Mouse (Mus musculus) MEL (cell line): Measurements from ENCODE around the gene Fabp7. TPM values are rescaled to one million over a fixed set of nuclear protein-coding genes. Genes with fewer than 3 reads are reported as not detected.

Experiments
- DNase-seq: peaks from one replicate; pipeline ENCODE4 v3.0.0; 2011; ENCODE audit warnings: low read depth, low spot score
- H3K27ac ChIP-seq: 2 replicates; pipeline ENCODE4 v1.5.1; 2012; ENCODE audit warnings: low read depth, mild to moderate bottlenecking, control low read depth, low read length, moderate library complexity; ENCODE audit not compliant: control insufficient read depth
- H3K27me3 ChIP-seq, 2 experiments: fragments of 150-350 bp in 1 of 2; sonication (generic) in 1 of 2; 2 replicates each; pipeline ENCODE4 v1.6.1; 2012; ENCODE audit warnings: low read length in 2 of 2, mild to moderate bottlenecking in 2 of 2, improper control_type of control experiment in 1 of 2, moderate library complexity in 1 of 2; ENCODE audit not compliant: insufficient read depth in 2 of 2, control insufficient read depth in 1 of 2
- H3K36me3 ChIP-seq, 2 experiments: 2 replicates each; pipeline ENCODE4 v1.6.1; 2012 to 2014; ENCODE audit warnings: low read length in 2 of 2, improper control_type of control experiment in 1 of 2, inconsistent platforms in 1 of 2, mild to moderate bottlenecking in 1 of 2; ENCODE audit not compliant: insufficient read depth in 2 of 2, control insufficient read depth in 1 of 2
- H3K4me1 ChIP-seq, 2 experiments: fragments of 150-350 bp in 1 of 2; sonication (generic) in 1 of 2; 2 replicates each; pipeline ENCODE4 v1.6.1; 2012; ENCODE audit warnings: low read length in 2 of 2, improper control_type of control experiment in 1 of 2, mild to moderate bottlenecking in 1 of 2; ENCODE audit not compliant: insufficient read depth in 2 of 2, control insufficient read depth in 1 of 2
- H3K4me3 ChIP-seq, 2 experiments: fragments of 150-350 bp in 1 of 2; sonication (generic) in 1 of 2; 2 replicates each; pipeline ENCODE4 v1.5.1; 2012; ENCODE audit warnings: low read depth in 2 of 2, low read length in 2 of 2, mild to moderate bottlenecking in 2 of 2, moderate library complexity in 2 of 2, control low read depth in 1 of 2, improper control_type of control experiment in 1 of 2; ENCODE audit not compliant: control insufficient read depth in 1 of 2, insufficient read depth in 1 of 2
- H3K79me2 ChIP-seq: 2 replicates; pipeline ENCODE4 v1.6.1; 2012; ENCODE audit warnings: mild to moderate bottlenecking, low read length, moderate library complexity; ENCODE audit not compliant: control insufficient read depth, poor library complexity, insufficient read depth
- H3K9ac ChIP-seq: 2 replicates; pipeline ENCODE4 v1.6.1; 2012; ENCODE audit warnings: low read depth, mild to moderate bottlenecking, control low read depth, low read length, moderate library complexity; ENCODE audit not compliant: control insufficient read depth, poor library complexity, severe bottlenecking
- H3K9me3 ChIP-seq: fragments of 150-350 bp; sonication (generic); replicated peaks from 2 replicates; pipeline ENCODE4 v1.6.1; 2012; ENCODE audit warnings: mild to moderate bottlenecking, low read length, improper control_type of control experiment, moderate library complexity; ENCODE audit not compliant: insufficient read depth
- CHD1 ChIP-seq: IDR thresholded peaks from 2 replicates; pipeline ENCODE4 v1.6.1; 2012; ENCODE audit warnings: low read depth, mild to moderate bottlenecking, inconsistent platforms, low read length, improper control_type of control experiment
- CHD2 ChIP-seq: IDR thresholded peaks from 2 replicates; pipeline ENCODE4 v1.6.1; 2011; ENCODE audit warnings: low read length, improper control_type of control experiment
- E2F4 ChIP-seq: IDR thresholded peaks from 2 replicates; pipeline ENCODE4 v1.6.1; 2011; ENCODE audit warnings: low read depth, low read length, improper control_type of control experiment, borderline replicate concordance
- ELF1 ChIP-seq: IDR thresholded peaks from 2 replicates; pipeline ENCODE4 v1.6.1; 2014; ENCODE audit warnings: low read depth, mild to moderate bottlenecking, inconsistent platforms, low read length, improper control_type of control experiment, moderate library complexity
- EP300 ChIP-seq, 2 experiments: IDR thresholded peaks; 2 replicates each; pipeline ENCODE4 v1.6.1; 2011; ENCODE audit warnings: improper control_type of control experiment in 2 of 2, low read length in 2 of 2, low read depth in 1 of 2, mild to moderate bottlenecking in 1 of 2
- ETS1 ChIP-seq: IDR thresholded peaks from 2 replicates; pipeline ENCODE4 v1.6.1; 2012; ENCODE audit warnings: low read depth, mild to moderate bottlenecking, inconsistent platforms, low read length, improper control_type of control experiment, moderate library complexity
- GABPA ChIP-seq: IDR thresholded peaks from 2 replicates; pipeline ENCODE4 v1.6.1; 2012; ENCODE audit warnings: low read depth, mild to moderate bottlenecking, inconsistent platforms, low read length, improper control_type of control experiment, moderate library complexity
- HCFC1 ChIP-seq: IDR thresholded peaks from 2 replicates; pipeline ENCODE4 v1.6.1; 2012; ENCODE audit warnings: low read depth, mild to moderate bottlenecking, inconsistent platforms, low read length, improper control_type of control experiment, moderate library complexity
- JUND ChIP-seq: IDR thresholded peaks from 2 replicates; pipeline ENCODE4 v1.6.1; 2011; ENCODE audit warnings: low read depth, mild to moderate bottlenecking, improper control_type of control experiment, low read length
- MAX ChIP-seq: IDR thresholded peaks from 2 replicates; pipeline ENCODE4 v1.6.1; 2011; ENCODE audit warnings: low read length, improper control_type of control experiment
- MXI1 ChIP-seq: IDR thresholded peaks from 2 replicates; pipeline ENCODE4 v1.6.1; 2011; ENCODE audit warnings: mild to moderate bottlenecking, low read depth, low read length, improper control_type of control experiment
- MYB ChIP-seq: IDR thresholded peaks from 2 replicates; pipeline ENCODE4 v1.6.1; 2011; ENCODE audit warnings: mild to moderate bottlenecking, low read depth, low read length, improper control_type of control experiment
- MYC ChIP-seq: IDR thresholded peaks from 2 replicates; pipeline ENCODE4 v1.6.1; 2011; ENCODE audit warnings: low read depth, mild to moderate bottlenecking, low read length, improper control_type of control experiment, moderate library complexity
- NELFE ChIP-seq: IDR thresholded peaks from 2 replicates; pipeline ENCODE4 v1.6.1; 2011; ENCODE audit warnings: low read depth, low read length, improper control_type of control experiment
- POLR2A ChIP-seq, 2 experiments: IDR thresholded peaks; 2 replicates each; pipeline ENCODE4 v1.6.1; 2011 to 2012; ENCODE audit warnings: low read length in 2 of 2, mild to moderate bottlenecking in 2 of 2, control low read depth in 1 of 2, improper control_type of control experiment in 1 of 2, low read depth in 1 of 2, moderate library complexity in 1 of 2; ENCODE audit not compliant: control insufficient read depth in 1 of 2, insufficient read depth in 1 of 2, poor library complexity in 1 of 2
- POLR2AphosphoS5 ChIP-seq: IDR thresholded peaks from 2 replicates; pipeline ENCODE4 v1.6.1; 2012; ENCODE audit warnings: low read depth, borderline replicate concordance, mild to moderate bottlenecking, inconsistent platforms, low read length, moderate library complexity, mixed read lengths
- RAD21 ChIP-seq: IDR thresholded peaks from 2 replicates; pipeline ENCODE4 v1.6.1; 2011; ENCODE audit warnings: mild to moderate bottlenecking, low read depth, low read length, improper control_type of control experiment
- SIN3A ChIP-seq: IDR thresholded peaks from 2 replicates; pipeline ENCODE4 v1.6.1; 2012; ENCODE audit warnings: low read length, improper control_type of control experiment, inconsistent platforms
- TCF12 ChIP-seq: IDR thresholded peaks from 2 replicates; pipeline ENCODE4 v1.6.1; 2014; ENCODE audit warnings: low read depth, mild to moderate bottlenecking, inconsistent platforms, low read length, improper control_type of control experiment, moderate library complexity
- UBTF ChIP-seq: IDR thresholded peaks from 2 replicates; pipeline ENCODE4 v1.6.1; 2012; ENCODE audit warnings: low read depth, mild to moderate bottlenecking, inconsistent platforms, low read length, improper control_type of control experiment, moderate library complexity, borderline replicate concordance; ENCODE audit not compliant: insufficient read depth
- USF2 ChIP-seq, 2 experiments: IDR thresholded peaks; 2 replicates each; pipeline ENCODE4 v1.6.1; 2011 to 2012; ENCODE audit warnings: improper control_type of control experiment in 2 of 2, low read length in 2 of 2, borderline replicate concordance in 1 of 2, inconsistent platforms in 1 of 2, low read depth in 1 of 2, mild to moderate bottlenecking in 1 of 2; ENCODE audit not compliant: insufficient read depth in 1 of 2
- ZMIZ1 ChIP-seq: IDR thresholded peaks from 2 replicates; pipeline ENCODE4 v1.6.1; 2012; ENCODE audit warnings: low read depth, mild to moderate bottlenecking, inconsistent platforms, low read length, improper control_type of control experiment, moderate library complexity
- ZNF384 ChIP-seq: IDR thresholded peaks from 2 replicates; pipeline ENCODE4 v1.6.1; 2012; ENCODE audit warnings: low read depth, mild to moderate bottlenecking, inconsistent platforms, low read length, improper control_type of control experiment
- polyA plus RNA-seq, 2 experiments: library from polyadenylated mRNA; stranded (reverse) in 1 of 2; unstranded in 1 of 2; fragments of >175 nt in 1 of 2; fragments of >200 nt in 1 of 2; gene quantifications; 2 replicates each; pipeline versions ENCODE4 v1.2.1 to v1.2.4; 2012; ENCODE audit warnings: low replicate concordance in 2 of 2, low read depth in 1 of 2; ENCODE audit not compliant: insufficient read length in 2 of 2, insufficient read depth in 1 of 2, missing spikeins in 1 of 2
- total RNA-seq: library from RNA; depleted of rRNA; stranded (reverse); fragments of 300-350 nt; gene quantifications from 2 replicates; pipeline ENCODE4 v1.2.3, GENCODE M21; 2012

Fabp7 gene
- total and polyA plus RNA-seq, 3 experiments = 4.1 to 26.4 TPM; not detected in 1

DNA sequence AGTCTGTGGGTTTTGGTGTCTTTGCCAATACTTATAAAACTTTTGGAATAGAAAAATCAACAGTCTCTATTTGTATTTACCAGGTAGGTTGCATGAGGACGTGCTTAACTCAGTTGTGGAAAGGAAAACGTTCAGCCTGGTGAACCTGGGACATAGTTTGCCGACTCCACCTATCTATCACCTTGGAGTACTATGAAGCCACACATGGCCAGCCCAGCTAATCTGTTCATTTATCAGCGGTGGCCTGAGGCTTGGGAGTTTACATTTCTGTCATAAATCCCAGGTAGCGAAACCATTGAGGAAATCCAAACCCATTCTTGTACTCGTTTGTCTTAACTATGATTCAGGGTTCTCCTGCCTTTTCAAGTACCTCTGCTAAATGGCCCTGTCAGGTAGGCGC lies 9.3 kb downstream of the Fabp7 start, which contains the start of gene Smpdl3a:
Gene Smpdl3a, plus strand, starts transcription at position 318 of the 400 bp plus-strand sequence.
- H3K4me1 ChIP-seq = no peaks in the 10 kb centered on the region; a peak in 1 of 4 replicates
- no peaks in the 10 kb centered on the region for H3K36me3 ChIP-seq
- no peaks in the 10 kb centered on the region for H3K27me3 ChIP-seq
- TF ChIP-seq ETS1 = no peak
- no peak for TF ChIP-seq MXI1
- TF ChIP-seq POLR2A (IDR thresholded peaks at IDR 0.05; ENCODE audit: control insufficient read depth in 1 of 2, insufficient read depth in 1 of 2, low read depth in 1 of 2, low read length in 2 of 2, poor library complexity in 1 of 2) = no peak
- TF ChIP-seq ZNF384 = no peak
- TF ChIP-seq MAX = no peak
- TF ChIP-seq NELFE = no peak
- no peak for TF ChIP-seq E2F4
- no peak for TF ChIP-seq JUND
- no peak for TF ChIP-seq GABPA
- no peak for TF ChIP-seq SIN3A
- TF ChIP-seq ELF1 = no peak
- TF ChIP-seq USF2 (IDR thresholded peaks at IDR 0.05; ENCODE audit: borderline replicate concordance in 1 of 2, insufficient read depth in 1 of 2, low read depth in 1 of 2, low read length in 2 of 2) = no peak
- no peak for TF ChIP-seq CHD2
- TF ChIP-seq CHD1 = no peak
- no peak for DNase-seq
- no peak within 1 kb of the TSS for H3K4me3 ChIP-seq
- H3K9me3 ChIP-seq = no peaks in the 10 kb centered on the region
- H3K27ac ChIP-seq = no peak within 1 kb of the TSS
- H3K9ac ChIP-seq = no peak within 1 kb of the TSS
- H3K79me2 ChIP-seq = no peaks in the 10 kb centered on the region

DNA sequence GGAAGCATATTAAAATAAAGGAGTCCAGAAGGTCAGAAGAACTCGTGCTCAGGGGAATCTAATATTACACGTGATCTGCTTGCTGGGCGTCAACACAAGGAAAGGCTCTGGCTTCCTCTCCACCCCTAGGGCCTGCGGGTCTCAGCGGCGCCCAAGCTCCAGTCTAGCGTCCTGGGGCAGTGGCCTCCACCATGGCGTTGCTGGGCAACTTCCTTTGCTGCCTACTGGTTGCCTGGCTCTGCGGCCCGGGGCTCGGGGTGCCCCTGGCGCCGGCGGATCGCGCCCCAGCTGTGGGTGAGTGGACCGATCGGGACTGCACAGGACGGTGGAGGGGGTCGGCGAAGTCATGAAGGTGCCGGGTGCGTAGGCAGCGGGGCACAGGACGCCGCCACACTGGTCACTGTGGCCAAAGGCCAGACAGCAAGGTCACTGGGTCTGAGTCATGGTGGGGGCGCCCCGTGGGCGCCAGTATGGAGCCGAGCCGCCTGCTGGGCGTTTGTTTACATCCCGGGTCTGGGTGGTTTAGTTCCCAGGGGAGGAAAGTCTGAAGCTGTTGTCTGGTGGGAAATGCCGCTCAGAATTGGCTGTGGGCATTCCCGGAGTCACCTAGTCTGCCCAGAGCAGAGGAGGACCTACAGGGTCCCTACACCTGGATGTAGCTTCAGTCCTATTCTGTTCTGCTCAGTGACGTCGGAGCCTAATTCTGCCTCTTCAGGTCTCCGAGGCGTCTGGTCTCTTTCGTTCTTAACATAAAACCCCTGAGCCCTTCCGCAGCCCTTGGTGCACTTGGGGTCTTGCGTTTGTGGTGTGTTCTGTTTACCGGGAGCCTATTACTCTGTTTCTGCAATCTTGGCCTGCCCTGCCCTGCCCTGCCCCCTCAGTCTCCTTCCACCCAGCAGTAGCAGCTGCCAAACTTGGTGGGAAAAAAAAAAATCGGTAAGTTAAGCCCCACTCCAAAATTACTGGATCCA lies 10.1 kb downstream of the Fabp7 start:
- Histone ChIP-seq H3K36me3 (no peaks in the 10 kb centered on the region), H3K4me1 (no peaks in the 10 kb centered on the region; a peak in 1 of 4 replicates), H3K27me3 (no peaks in the 10 kb centered on the region), H3K9me3 (no peaks in the 10 kb centered on the region), H3K27ac (no peak overlapping the region), H3K4me3 (no peak overlapping the region), H3K79me2 (no peaks in the 10 kb centered on the region), H3K9ac (no peak overlapping the region)
- DNase-seq = no peak
- TF ChIP-seq MAX (no peak), EP300 (IDR thresholded peaks at IDR 0.05; ENCODE audit: low read depth in 1 of 2, low read length in 2 of 2) (no peak), ZMIZ1 (no peak), POLR2A (IDR thresholded peaks at IDR 0.05; ENCODE audit: control insufficient read depth in 1 of 2, insufficient read depth in 1 of 2, low read depth in 1 of 2, low read length in 2 of 2, poor library complexity in 1 of 2) (no peak), POLR2AphosphoS5 (no peak), ETS1 (no peak), MYB (no peak), UBTF (no peak), RAD21 (no peak), TCF12 (no peak), HCFC1 (no peak), MXI1 (no peak), MYC (no peak)
